Mouse (Mus musculus): ENCODE measurements around the gene Nsmce4a. TPM values are rescaled to one million over a fixed set of nuclear protein-coding genes. Genes with fewer than 3 reads are reported as not detected.
A peak's percentile ranks its signal among the peaks of the same experiment; 100 is the strongest.

Nsmce4a gene
- polyA plus RNA-seq, 1 experiment from 2014 or later: 138 TPM

GRCm38 (mm10) chr7:130577388-130578003, 4.6 kb upstream of the Nsmce4a start, which contains the start of gene Tacc2:
Tacc2 (plus strand) TSS chr7:130577438.
- Histone ChIP-seq H3K4me1 (replicated peaks) (peaks cover 22% of the 10 kb centered on the region), H3K9me3 (replicated peaks) (no peaks in the 10 kb centered on the region), H3K4me3 (peak within 1 kb of the TSS; percentile 41), H3K4me2 (peak within 1 kb of the TSS; percentile 70), H3K9ac (peak within 1 kb of the TSS; percentile 66), H3K27me3 (replicated peaks) (no peaks in the 10 kb centered on the region), H3K36me3 (no peaks in the 10 kb centered on the region), H3K27ac (ENCODE audit: poor library complexity, severe bottlenecking) (no peak within 1 kb of the TSS)
- ATAC-seq (ENCODE audit: insufficient number of reproducible peaks, low FRiP score): no peak
- 22% methylated on average over 15 of the region's 15 CpGs for WGBS

- no peak for ATAC-seq (ENCODE audit: insufficient number of reproducible peaks, low FRiP score)
Measured at GRCm38 (mm10) chr7:130576981-130577380, 4.1 kb upstream of the Nsmce4a start.

GRCm38 (mm10) chr7:130574211-130574991, 1.5 kb upstream of the Nsmce4a start:
- Histone ChIP-seq H3K9ac (no peak overlapping the region), H3K36me3 (no peaks in the 10 kb centered on the region), H3K27ac (ENCODE audit: poor library complexity, severe bottlenecking) (no peak overlapping the region), H3K27me3 (replicated peaks) (no peaks in the 10 kb centered on the region), H3K4me1 (replicated peaks) (peaks cover 22% of the 10 kb centered on the region), H3K9me3 (replicated peaks) (no peaks in the 10 kb centered on the region), H3K4me2 (0 out of 2 replicates have a peak overlapping the region, but pooled peaks have one; percentile 4), H3K4me3 (no peak overlapping the region)
- ATAC-seq (ENCODE audit: insufficient number of reproducible peaks, low FRiP score): no peak
- WGBS: 56% methylated on average over 13 of the region's 13 CpGs

More at GRCm38 (mm10) chr7:130576981-130577380, 4.1 kb upstream of the Nsmce4a start:
- Histone ChIP-seq H3K27ac (ENCODE audit: poor library complexity, severe bottlenecking) (no peak overlapping the region), H3K36me3 (no peaks in the 10 kb centered on the region), H3K9ac (peak overlapping the region; percentile 66), H3K4me2 (peak overlapping the region; percentile 70), H3K4me1 (replicated peaks) (peaks cover 22% of the 10 kb centered on the region), H3K9me3 (replicated peaks) (no peaks in the 10 kb centered on the region), H3K4me3 (peak overlapping the region; percentile 41), H3K27me3 (replicated peaks) (no peaks in the 10 kb centered on the region)
- 13% methylated on average over 10 of the region's 10 CpGs for WGBS

- peaks cover 29% of the 10 kb centered on the region for H3K4me1 ChIP-seq (replicated peaks)
- no peak for ATAC-seq (ENCODE audit: insufficient number of reproducible peaks, low FRiP score)
- WGBS: 94% methylated on average over 10 of the region's 10 CpGs
Measured at GRCm38 (mm10) chr7:130573746-130574145, 828 bp upstream of the Nsmce4a start.

GRCm38 (mm10) chr7:130570472-130570871, 2.4 kb downstream of the Nsmce4a start:
- WGBS: 87% methylated on average over 7 of the region's 7 CpGs
- Histone ChIP-seq H3K9ac (no peak overlapping the region), H3K9me3 (replicated peaks) (no peaks in the 10 kb centered on the region), H3K4me2 (no peak overlapping the region), H3K27ac (ENCODE audit: poor library complexity, severe bottlenecking) (no peak overlapping the region), H3K27me3 (replicated peaks) (no peaks in the 10 kb centered on the region), H3K36me3 (no peaks in the 10 kb centered on the region), H3K4me3 (no peak overlapping the region), H3K4me1 (replicated peaks) (peaks cover 15% of the 10 kb centered on the region)
- no peak for ATAC-seq (ENCODE audit: insufficient number of reproducible peaks, low FRiP score)

More at GRCm38 (mm10) chr7:130573746-130574145, 828 bp upstream of the Nsmce4a start:
- H3K36me3 ChIP-seq: no peaks in the 10 kb centered on the region
- no peak overlapping the region for H3K4me3 ChIP-seq
- H3K4me2 ChIP-seq: no peak overlapping the region
- H3K27me3 ChIP-seq (replicated peaks): no peaks in the 10 kb centered on the region
- no peak overlapping the region for H3K27ac ChIP-seq (ENCODE audit: poor library complexity, severe bottlenecking)
- H3K9ac ChIP-seq: no peak overlapping the region
- H3K9me3 ChIP-seq (replicated peaks): no peaks in the 10 kb centered on the region

- no peak for ATAC-seq (ENCODE audit: insufficient number of reproducible peaks, low FRiP score)
- Histone ChIP-seq H3K9ac (0 out of 2 replicates have a peak overlapping the region, but pooled peaks have one; percentile 16), H3K27me3 (replicated peaks) (no peaks in the 10 kb centered on the region), H3K4me3 (no peak overlapping the region), H3K4me2 (no peak overlapping the region), H3K36me3 (no peaks in the 10 kb centered on the region), H3K9me3 (replicated peaks) (no peaks in the 10 kb centered on the region), H3K27ac (ENCODE audit: poor library complexity, severe bottlenecking) (peak overlapping the region; percentile 45; the same call in 1 of the 2 replicates), H3K4me1 (replicated peaks) (peaks cover 13% of the 10 kb centered on the region)
- WGBS: 40% methylated on average over 9 of the region's 9 CpGs
Measured at GRCm38 (mm10) chr7:130568783-130569436, 4.0 kb downstream of the Nsmce4a start.

GRCm38 (mm10) chr7:130564596-130564995, 8.3 kb downstream of the Nsmce4a start:
- Histone ChIP-seq H3K4me3 (no peak overlapping the region), H3K4me2 (no peak overlapping the region), H3K9ac (no peak overlapping the region), H3K9me3 (replicated peaks) (no peaks in the 10 kb centered on the region), H3K36me3 (no peaks in the 10 kb centered on the region), H3K27me3 (replicated peaks) (no peaks in the 10 kb centered on the region), H3K27ac (ENCODE audit: poor library complexity, severe bottlenecking) (no peak overlapping the region), H3K4me1 (replicated peaks) (peaks cover 17% of the 10 kb centered on the region)
- 41% methylated on average over 3 of the region's 3 CpGs for WGBS
- no peak for ATAC-seq (ENCODE audit: insufficient number of reproducible peaks, low FRiP score)

- Histone ChIP-seq H3K27ac (ENCODE audit: poor library complexity, severe bottlenecking) (no peak overlapping the region), H3K9me3 (replicated peaks) (no peaks in the 10 kb centered on the region), H3K4me1 (replicated peaks) (peaks cover 11% of the 10 kb centered on the region), H3K9ac (no peak overlapping the region), H3K4me3 (no peak overlapping the region), H3K36me3 (no peaks in the 10 kb centered on the region), H3K27me3 (replicated peaks) (no peaks in the 10 kb centered on the region), H3K4me2 (no peak overlapping the region)
- 40% methylated on average over 4 of the region's 4 CpGs for WGBS
- ATAC-seq (ENCODE audit: insufficient number of reproducible peaks, low FRiP score): no peak
Measured at GRCm38 (mm10) chr7:130563880-130564279, 9.0 kb downstream of the Nsmce4a start.

- Histone ChIP-seq H3K9ac (no peak overlapping the region), H3K9me3 (replicated peaks) (no peaks in the 10 kb centered on the region), H3K27me3 (replicated peaks) (no peaks in the 10 kb centered on the region), H3K36me3 (no peaks in the 10 kb centered on the region), H3K27ac (ENCODE audit: poor library complexity, severe bottlenecking) (no peak overlapping the region), H3K4me3 (no peak overlapping the region), H3K4me2 (no peak overlapping the region), H3K4me1 (replicated peaks) (peaks cover 10% of the 10 kb centered on the region; the same call in 1 of the 2 replicates)
- no peak for ATAC-seq (ENCODE audit: insufficient number of reproducible peaks, low FRiP score)
- 87% methylated on average over 4 of the region's 4 CpGs for WGBS
Measured at GRCm38 (mm10) chr7:130563276-130563675, 9.6 kb downstream of the Nsmce4a start.

- H3K9ac ChIP-seq: no peak overlapping the region
- no peaks in the 10 kb centered on the region for H3K9me3 ChIP-seq (replicated peaks)
- H3K27ac ChIP-seq (ENCODE audit: poor library complexity, severe bottlenecking): no peak overlapping the region
- H3K27me3 ChIP-seq (replicated peaks): no peaks in the 10 kb centered on the region
- no peaks in the 10 kb centered on the region for H3K36me3 ChIP-seq
- no peak overlapping the region for H3K4me2 ChIP-seq
- H3K4me3 ChIP-seq: no peak overlapping the region
- H3K4me1 ChIP-seq (replicated peaks): peaks cover 10% of the 10 kb centered on the region; the same call in 1 of the 2 replicates
- ATAC-seq (ENCODE audit: insufficient number of reproducible peaks, low FRiP score): no peak
- 79% methylated on average over 1 of the region's 1 CpGs for WGBS
Measured at GRCm38 (mm10) chr7:130560933-130561332, 12.0 kb downstream of the Nsmce4a start.

GRCm38 (mm10) chr7:130558592-130558991, 14.3 kb downstream of the Nsmce4a start:
- Histone ChIP-seq H3K27me3 (replicated peaks) (no peaks in the 10 kb centered on the region), H3K4me2 (no peak overlapping the region), H3K9ac (no peak overlapping the region), H3K9me3 (replicated peaks) (no peaks in the 10 kb centered on the region), H3K4me3 (no peak overlapping the region), H3K4me1 (replicated peaks) (0 out of 2 replicates have a peak, but pooled peaks cover 4% of the 10 kb centered on the region), H3K27ac (ENCODE audit: poor library complexity, severe bottlenecking) (no peak overlapping the region), H3K36me3 (no peaks in the 10 kb centered on the region)
- WGBS: 68% methylated on average over 4 of the region's 4 CpGs
- no peak for ATAC-seq (ENCODE audit: insufficient number of reproducible peaks, low FRiP score)

All from heart, embryonic 12.5 days (tissue).